Mouse (Mus musculus) cerebellum, adult (tissue): ENCODE results near the gene Gm13283.
"Not testable (repeated sequence)": the region's sequence is repeated elsewhere in the genome, so short reads cannot be mapped to it uniquely, and the experiment has no call there.

Experiments
- ATAC-seq: cut with Nextera tagmentation; 2 replicates; pipeline ENCODE4 v1.9.2; 2017; ENCODE audit warnings: mild to moderate bottlenecking, moderate library complexity, mixed read lengths; ENCODE audit not compliant: insufficient number of reproducible peaks, low FRiP score, low TSS enrichment

The Gm13283 gene

DNA sequence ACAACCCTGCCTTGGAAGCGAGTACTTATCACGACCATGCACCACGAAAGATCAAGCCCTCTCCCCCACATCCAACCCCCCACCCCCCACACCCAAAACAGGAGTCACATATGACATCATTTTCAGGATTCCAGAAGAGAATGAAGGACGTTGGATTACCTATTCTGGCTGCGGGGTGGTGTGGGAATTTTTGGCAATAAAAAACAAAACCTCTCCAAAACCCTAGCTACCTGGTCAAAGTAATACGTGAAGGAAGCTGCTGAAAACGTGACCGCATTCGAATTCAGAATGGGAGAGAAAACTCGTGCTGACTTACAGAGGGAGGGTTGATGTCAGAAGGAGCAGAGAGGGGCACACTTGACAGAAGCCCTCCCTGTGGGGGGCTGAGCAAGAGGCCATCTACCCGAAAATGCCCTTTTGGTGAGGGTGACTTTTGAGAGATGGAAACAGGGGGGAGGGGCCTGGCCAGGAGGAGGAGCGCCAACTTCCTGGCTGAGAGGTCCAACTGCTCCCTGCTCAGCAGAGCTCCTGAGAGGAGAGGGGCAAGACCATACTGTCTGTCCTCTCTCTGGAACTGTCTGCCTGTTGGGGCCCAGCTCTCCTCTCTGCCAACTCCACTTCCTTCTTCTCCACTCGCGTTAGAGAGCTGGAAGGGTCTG, at the start of gene Gm13283:
TSS of gene Gm13283 (plus strand) at position 510 of the 659 bp plus-strand sequence.
- ATAC-seq, result not testable (repeated sequence)

GRCm38 (mm10) chr4:88714281-88714680, 45.6 kb upstream of the Gm13283 start:
- ATAC-seq, result no peak

DNA sequence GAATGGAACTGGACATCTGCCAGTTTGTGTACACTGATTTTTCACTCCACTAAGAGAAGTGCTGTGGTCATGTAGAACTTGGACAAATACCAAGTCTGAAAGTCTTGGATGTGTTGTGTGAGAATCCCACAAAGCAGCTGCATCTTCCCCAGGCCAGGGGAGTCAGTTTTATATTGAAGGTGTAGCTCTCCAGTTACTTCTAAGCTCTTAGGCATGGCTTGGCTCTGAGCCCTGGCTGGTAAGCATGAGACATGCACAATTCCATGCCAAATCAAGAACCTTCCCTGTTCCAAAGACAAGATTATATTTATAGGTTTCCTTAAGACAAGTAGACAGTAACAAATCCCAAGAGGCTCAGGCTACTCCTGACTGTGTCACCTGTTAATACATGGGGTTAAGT, 44.9 kb upstream of the Gm13283 start:
- no peak for ATAC-seq

- no peak for ATAC-seq
Measured at GRCm38 (mm10) chr4:88718715-88719114, 41.2 kb upstream of the Gm13283 start.

- ATAC-seq, result peak; percentile 92
Measured at GRCm38 (mm10) chr4:88721791-88722721, 37.9 kb upstream of the Gm13283 start, which contains the start of the genes Gm26566 and Klhl9. Gene Gm26566 (plus strand): TSS chr4:88721805. Gene Klhl9 (minus strand): TSS chr4:88722465.

DNA sequence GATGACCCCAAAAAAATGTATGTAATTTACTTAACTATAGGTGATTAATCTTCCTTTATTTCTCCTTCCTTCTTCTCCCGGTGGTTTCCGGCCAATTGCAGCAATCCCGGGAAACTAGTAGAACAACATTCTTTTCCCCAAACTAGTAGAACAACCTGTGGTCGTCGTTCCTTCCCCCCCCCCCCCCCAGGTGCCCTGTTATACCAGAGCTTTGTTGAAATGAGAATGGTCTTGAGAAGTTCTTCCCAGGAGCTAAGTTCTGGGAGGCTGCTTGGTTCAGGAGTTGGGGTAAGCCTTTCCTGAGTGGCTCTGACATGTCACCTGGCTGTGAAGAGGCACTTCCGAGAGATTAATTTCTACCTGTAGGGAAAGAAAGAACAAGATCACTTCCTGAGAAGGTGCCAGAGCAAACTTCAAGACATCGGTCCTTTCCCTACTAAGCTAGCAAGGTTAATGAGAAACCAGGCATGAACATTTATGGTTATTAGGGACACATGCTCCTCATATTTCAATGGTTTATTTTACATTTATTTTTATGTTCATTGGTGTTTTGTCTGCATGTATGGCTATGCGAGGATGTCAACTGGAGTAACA, 36.3 kb upstream of the Gm13283 start:
- no peak for ATAC-seq

- no peak for ATAC-seq
Measured at GRCm38 (mm10) chr4:88726727-88727126, 33.2 kb upstream of the Gm13283 start.

DNA sequence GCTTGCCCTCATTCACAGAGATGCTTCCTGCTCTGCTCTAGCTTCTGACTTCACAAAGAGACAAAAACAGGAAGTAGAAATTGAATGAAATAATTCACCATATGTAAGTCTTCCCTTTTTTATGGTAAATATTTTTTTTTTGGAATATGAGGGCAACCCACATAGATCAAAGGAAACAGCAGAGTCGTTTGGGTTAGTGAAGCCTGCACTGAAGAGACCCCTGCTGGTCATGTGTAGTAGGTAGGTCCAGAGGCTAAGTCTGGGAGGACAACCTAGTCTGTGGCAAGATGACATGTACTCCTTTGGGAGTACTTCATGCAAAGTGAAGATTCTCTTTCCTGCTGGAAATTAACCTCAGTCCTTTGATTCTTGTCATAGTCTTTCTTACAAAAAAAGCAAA, 32.6 kb upstream of the Gm13283 start:
- ATAC-seq, result no peak

DNA sequence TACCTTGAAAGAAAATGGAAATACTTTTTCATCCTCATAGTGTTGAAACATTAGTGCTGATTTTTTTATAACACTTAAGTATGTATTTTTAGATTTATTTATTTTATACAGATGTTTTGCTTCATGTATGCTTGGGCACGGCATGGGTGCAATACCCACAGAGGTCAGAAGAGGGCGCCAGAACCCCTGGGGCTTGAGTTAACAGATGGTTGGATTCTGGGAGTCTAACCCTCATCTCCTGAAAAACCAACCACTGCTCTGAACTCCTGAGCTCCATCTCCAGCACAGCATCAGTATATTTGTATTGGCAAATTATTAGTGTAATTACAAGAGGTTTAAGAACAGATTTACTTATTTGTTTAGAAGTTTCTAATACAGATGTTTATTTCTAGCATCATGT, 21.4 kb upstream of the Gm13283 start:
- ATAC-seq, result peak; percentile 36; the same call in 1 of the 2 replicates

GRCm38 (mm10) chr4:88739036-88739435, 20.9 kb upstream of the Gm13283 start:
- ATAC-seq, result no peak

GRCm38 (mm10) chr4:88741426-88741825, 18.5 kb upstream of the Gm13283 start:
- ATAC-seq, result no peak

- ATAC-seq, result no peak
Measured at GRCm38 (mm10) chr4:88742771-88743371, 17.0 kb upstream of the Gm13283 start.

DNA sequence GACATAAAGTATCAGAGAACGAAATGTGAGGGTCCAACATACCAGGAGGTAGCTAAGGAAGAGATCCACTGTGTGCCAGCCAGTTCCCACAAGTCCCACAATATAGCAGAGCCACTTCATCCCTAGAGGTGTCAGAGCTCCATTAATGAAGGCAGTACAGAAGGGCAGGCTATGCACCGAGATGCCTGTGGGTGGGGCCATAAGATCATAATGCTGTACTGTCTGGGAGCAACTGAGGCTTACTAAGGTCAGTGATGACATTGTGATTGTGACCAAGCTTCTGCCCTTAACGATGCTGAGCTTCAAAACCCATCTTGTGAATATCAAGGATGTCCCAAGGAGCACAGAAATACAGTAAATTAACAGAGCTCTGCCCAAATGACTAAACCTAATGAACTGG, 15.7 kb upstream of the Gm13283 start:
- 0 out of 2 replicates have a peak, but pooled peaks have one; percentile 61 for ATAC-seq

GRCm38 (mm10) chr4:88749926-88750325, 10.0 kb upstream of the Gm13283 start:
- ATAC-seq, result no peak

DNA sequence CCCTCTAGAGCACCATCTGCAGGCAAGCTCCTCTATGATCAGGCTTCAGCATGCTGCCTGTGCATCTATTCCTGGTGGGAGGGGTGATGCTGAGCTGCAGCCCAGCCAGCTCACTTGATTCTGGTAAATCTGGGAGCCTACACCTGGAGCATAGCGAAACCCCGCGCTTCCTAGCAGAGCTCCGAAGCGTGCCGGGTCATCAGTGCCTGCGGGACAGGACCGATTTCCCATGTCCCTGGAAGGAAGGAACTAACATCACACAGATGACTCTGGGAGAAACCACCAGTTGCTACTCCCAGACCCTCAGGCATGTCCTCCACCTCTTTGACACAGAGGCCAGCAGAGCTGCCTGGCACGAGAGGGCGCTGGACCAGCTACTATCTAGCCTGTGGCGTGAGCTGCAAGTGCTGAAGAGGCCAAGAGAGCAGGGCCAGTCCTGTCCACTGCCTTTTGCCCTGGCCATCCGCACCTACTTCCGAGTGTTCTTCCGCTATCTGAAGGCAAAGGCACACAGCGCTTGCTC, 5.0 kb upstream of the Gm13283 start, which contains the start of gene Gm13271:
TSS of gene Gm13271 (plus strand) at position 51 of the 523 bp plus-strand sequence.
- ATAC-seq, result not testable (repeated sequence)

- not testable (repeated sequence) for ATAC-seq
Measured at GRCm38 (mm10) chr4:88756581-88757513, 3.1 kb upstream of the Gm13283 start.

DNA sequence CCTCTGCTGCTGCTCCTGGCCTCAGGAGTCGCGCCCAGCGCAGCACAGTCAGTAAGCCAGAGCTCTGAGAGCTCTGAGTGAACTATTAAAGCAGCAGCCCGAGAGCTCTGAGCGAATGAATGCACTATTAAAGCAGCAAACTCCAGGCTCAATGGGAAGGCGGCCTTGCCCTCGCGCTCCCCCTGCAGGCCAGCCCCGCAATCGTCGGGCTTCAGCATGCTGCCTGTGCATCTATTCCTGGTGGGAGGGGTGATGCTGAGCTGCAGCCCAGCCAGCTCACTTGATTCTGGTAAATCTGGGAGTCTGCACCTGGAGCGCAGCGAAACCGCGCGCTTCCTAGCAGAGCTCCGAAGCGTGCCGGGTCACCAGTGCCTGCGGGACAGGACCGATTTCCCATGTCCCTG, 2.3 kb upstream of the Gm13283 start:
- ATAC-seq, result peak; percentile 100

GRCm38 (mm10) chr4:88758751-88759150, 1.2 kb upstream of the Gm13283 start:
- ATAC-seq, result not testable (repeated sequence)

GRCm38 (mm10) chr4:88760431-88760830, 512 bp downstream of the Gm13283 start:
- ATAC-seq, result not testable (repeated sequence)
